Comparison of ENCODE assay signal across 9 mouse cellular contexts in genomic region chr1:22604329-22605044, GRCm38 (mm10).
DNase-seq lines count a peak whose midpoint lies in the region; ATAC-seq and TF ChIP-seq lines count a peak whose summit lies in the region.
"Had no signal": no experiment of that assay in that cellular context is flagged by ENCODE, and none has a peak within 500 bp of the region (broad histone marks: within the 10 kb centered on the region; RNA-seq: fewer than 3 reads in every experiment).

No protein-coding gene starts in this region.

- peak; percentile 52 for TF ChIP-seq CTCF in hindbrain, postnatal 0 days (IDR thresholded peaks at IDR 0.05; ENCODE audit: low read depth)

- no peaks in the 10 kb centered on the region for H3K4me1 ChIP-seq in hindbrain, postnatal 0 days (ENCODE audit: insufficient read depth, low read length)

- peak; percentile 67 for DNase-seq in cerebellum, adult 9-10 months
- no peak for DNase-seq in cerebellum, adult 11 months
- peak; percentile 31 to 38 for DNase-seq in layer of hippocampus, postnatal 10 days (ENCODE audit: low spot score in 2 of 2)
- no peak for DNase-seq in layer of hippocampus, adult 9-11 months
- DNase-seq in Muller cell, postnatal 12 days (ENCODE audit: inconsistent ontology term), result peak; percentile 48
- DNase-seq in hindbrain, postnatal 0 days (ENCODE audit: low spot score), result peak; percentile 68
- DNase-seq in gastrocnemius, postnatal 36 days, result no peak

- H3K27ac ChIP-seq in hindbrain, postnatal 0 days, result no peak overlapping the region

- H3K4me2 ChIP-seq in hindbrain, postnatal 0 days (ENCODE audit: low read depth, low read length), result 0 out of 2 replicates have a peak overlapping the region, but pooled peaks have one; percentile 8

- no peaks in the 10 kb centered on the region for H3K9me3 ChIP-seq in hindbrain, postnatal 0 days (ENCODE audit: low read length)

- no peak for ATAC-seq in hindbrain, postnatal 0 days
- no peak for ATAC-seq in megakaryocyte, adult 5-6 weeks (ENCODE audit: poor library complexity, severe bottlenecking)

- 65% methylated on average over 18 of the region's 18 CpGs for WGBS in hindbrain, postnatal 0 days

- no peaks in the 10 kb centered on the region for H3K27me3 ChIP-seq in hindbrain, postnatal 0 days (ENCODE audit: insufficient read depth, low read length)

- no peak overlapping the region for H3K9ac ChIP-seq in hindbrain, postnatal 0 days (replicated peaks; ENCODE audit: low read length)

- H3K4me3 ChIP-seq in hindbrain, postnatal 0 days (ENCODE audit: low read length), result no peak overlapping the region
- H3K4me3 ChIP-seq: myocyte had no signal

- H3K36me3 ChIP-seq in hindbrain, postnatal 0 days (ENCODE audit: insufficient read depth, low read length), result no peaks in the 10 kb centered on the region

- intact Hi-C loops in gastrocnemius, postnatal 36 days (cut with DNase I), result no loop called here

Comparison
In these comparisons a context has a peak if more than half of its experiments do, and no peak if none do; other contexts are left out.
1. DNase-seq: peak in cerebellum, adult 9-10 months (single experiment), layer of hippocampus, postnatal 10 days (2 of 2), Muller cell, postnatal 12 days (single experiment) and hindbrain, postnatal 0 days (single experiment); none in cerebellum, adult 11 months (single experiment), layer of hippocampus, adult 9-11 months (single experiment) and gastrocnemius, postnatal 36 days (0 of 2).